Mouse (Mus musculus): ENCODE data around the gene Gbe1. TPM values are rescaled to one million over a fixed set of nuclear protein-coding genes. Genes with fewer than 3 reads are reported as not detected.

Gbe1 gene
- polyA plus RNA-seq, 1 experiment: 7.0 TPM

GRCm38 (mm10) chr16:70527224-70527623 is 213.5 kb downstream of the Gbe1 start:
- no peak overlapping the region for H3K27ac ChIP-seq (ENCODE audit: insufficient read depth, low read length)
- TF ChIP-seq CTCF (IDR thresholded peaks at IDR 0.05; ENCODE audit: borderline replicate concordance, insufficient read depth, low read length): no peak
- TF ChIP-seq POLR2A (IDR thresholded peaks at IDR 0.05; ENCODE audit: low read depth, low read length): no peak
- no peaks in the 10 kb centered on the region; the same call in 1 of the 2 replicates for H3K4me1 ChIP-seq (ENCODE audit: control insufficient read depth, insufficient read depth, low read length)
- H3K4me3 ChIP-seq (ENCODE audit: insufficient read depth, low read length): no peak overlapping the region

- Histone ChIP-seq H3K27ac (ENCODE audit: insufficient read depth, low read length) (no peak overlapping the region), H3K4me1 (ENCODE audit: control insufficient read depth, insufficient read depth, low read length) (no peaks in the 10 kb centered on the region), H3K4me3 (ENCODE audit: insufficient read depth, low read length) (no peak overlapping the region)
- no peak for TF ChIP-seq CTCF (IDR thresholded peaks at IDR 0.05; ENCODE audit: borderline replicate concordance, insufficient read depth, low read length)
- TF ChIP-seq POLR2A (IDR thresholded peaks at IDR 0.05; ENCODE audit: low read depth, low read length): no peak
These were observed 221.5 kb downstream of the Gbe1 start for GRCm38 (mm10) chr16:70535224-70535623.

- no peak for TF ChIP-seq POLR2A (IDR thresholded peaks at IDR 0.05; ENCODE audit: low read depth, low read length)
- TF ChIP-seq CTCF (IDR thresholded peaks at IDR 0.05; ENCODE audit: borderline replicate concordance, insufficient read depth, low read length): no peak
These were observed 237.1 kb downstream of the Gbe1 start for GRCm38 (mm10) chr16:70550835-70551234.

DNA sequence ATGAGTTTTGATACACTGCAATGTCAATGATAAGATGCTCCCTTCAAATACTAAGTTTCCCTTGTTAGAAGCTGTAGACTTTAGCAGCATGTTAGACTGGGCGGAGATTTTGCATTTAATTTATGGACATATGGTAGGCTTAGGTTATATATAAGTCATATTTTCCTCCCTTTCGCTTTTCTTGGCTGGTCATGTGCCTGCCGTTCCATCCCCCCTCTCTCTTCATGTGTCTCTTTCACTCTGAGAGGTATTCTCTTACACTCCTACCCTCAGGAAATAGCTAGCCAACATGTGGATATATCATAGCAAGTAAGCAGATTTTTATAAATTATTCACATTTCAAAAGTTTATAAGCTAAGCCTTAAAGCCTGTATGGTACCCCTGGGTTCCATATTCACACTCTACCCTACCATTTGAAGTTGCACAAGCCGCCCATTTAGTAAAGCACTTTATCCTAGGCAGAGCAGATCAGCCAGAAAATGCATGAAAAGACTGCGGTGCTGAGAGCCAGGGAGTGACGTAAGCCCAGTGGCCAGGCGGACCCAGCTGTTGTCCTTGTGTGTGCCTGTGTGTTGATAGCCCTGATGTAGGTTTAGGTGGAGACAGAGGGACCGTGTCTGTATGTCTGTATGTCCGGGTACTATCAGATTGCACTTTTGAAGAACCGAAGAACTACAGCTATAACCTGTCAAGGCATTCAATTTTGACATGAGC is 248.0 kb downstream of the Gbe1 start:
- no peaks in the 10 kb centered on the region for H3K4me1 ChIP-seq (ENCODE audit: control insufficient read depth, insufficient read depth, low read length)
- no peak overlapping the region for H3K4me3 ChIP-seq (ENCODE audit: insufficient read depth, low read length)
- no peak overlapping the region for H3K27ac ChIP-seq (ENCODE audit: insufficient read depth, low read length)
- no peak for TF ChIP-seq POLR2A (IDR thresholded peaks at IDR 0.05; ENCODE audit: low read depth, low read length)
- no peak for TF ChIP-seq CTCF (IDR thresholded peaks at IDR 0.05; ENCODE audit: borderline replicate concordance, insufficient read depth, low read length)

More at GRCm38 (mm10) chr16:70550835-70551234, 237.1 kb downstream of the Gbe1 start:
- no peak overlapping the region for H3K4me3 ChIP-seq (ENCODE audit: insufficient read depth, low read length)
- no peak overlapping the region for H3K27ac ChIP-seq (ENCODE audit: insufficient read depth, low read length)
- H3K4me1 ChIP-seq (ENCODE audit: control insufficient read depth, insufficient read depth, low read length): no peaks in the 10 kb centered on the region

- Histone ChIP-seq H3K4me1 (ENCODE audit: control insufficient read depth, insufficient read depth, low read length) (no peaks in the 10 kb centered on the region), H3K4me3 (ENCODE audit: insufficient read depth, low read length) (no peak overlapping the region), H3K27ac (ENCODE audit: insufficient read depth, low read length) (no peak overlapping the region)
- TF ChIP-seq CTCF (IDR thresholded peaks at IDR 0.05; ENCODE audit: borderline replicate concordance, insufficient read depth, low read length): no peak
- TF ChIP-seq POLR2A (IDR thresholded peaks at IDR 0.05; ENCODE audit: low read depth, low read length): no peak
These were observed 248.8 kb downstream of the Gbe1 start for GRCm38 (mm10) chr16:70562574-70562973.

DNA sequence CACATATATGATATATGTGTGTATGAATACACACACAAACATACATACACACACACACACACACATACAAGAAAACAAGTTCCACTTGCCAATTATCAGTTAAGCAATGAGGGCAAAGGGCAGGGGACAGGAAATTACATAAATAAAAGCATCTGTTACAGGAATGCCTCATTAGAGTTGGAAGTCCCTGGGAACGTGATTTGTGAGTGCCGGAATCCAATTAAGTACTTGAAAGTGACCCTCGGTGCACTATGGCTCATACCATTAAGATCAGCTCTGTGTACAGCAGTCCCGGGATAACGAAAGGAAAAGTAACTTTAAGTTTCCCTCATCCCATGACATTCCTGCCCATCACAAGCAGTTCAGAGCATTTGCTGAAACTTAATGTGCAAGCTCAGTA is 249.7 kb downstream of the Gbe1 start:
- H3K4me1 ChIP-seq (ENCODE audit: control insufficient read depth, insufficient read depth, low read length): no peaks in the 10 kb centered on the region
- H3K4me3 ChIP-seq (ENCODE audit: insufficient read depth, low read length): no peak overlapping the region
- no peak overlapping the region for H3K27ac ChIP-seq (ENCODE audit: insufficient read depth, low read length)
- TF ChIP-seq POLR2A (IDR thresholded peaks at IDR 0.05; ENCODE audit: low read depth, low read length) (no peak), CTCF (IDR thresholded peaks at IDR 0.05; ENCODE audit: borderline replicate concordance, insufficient read depth, low read length) (no peak)

DNA sequence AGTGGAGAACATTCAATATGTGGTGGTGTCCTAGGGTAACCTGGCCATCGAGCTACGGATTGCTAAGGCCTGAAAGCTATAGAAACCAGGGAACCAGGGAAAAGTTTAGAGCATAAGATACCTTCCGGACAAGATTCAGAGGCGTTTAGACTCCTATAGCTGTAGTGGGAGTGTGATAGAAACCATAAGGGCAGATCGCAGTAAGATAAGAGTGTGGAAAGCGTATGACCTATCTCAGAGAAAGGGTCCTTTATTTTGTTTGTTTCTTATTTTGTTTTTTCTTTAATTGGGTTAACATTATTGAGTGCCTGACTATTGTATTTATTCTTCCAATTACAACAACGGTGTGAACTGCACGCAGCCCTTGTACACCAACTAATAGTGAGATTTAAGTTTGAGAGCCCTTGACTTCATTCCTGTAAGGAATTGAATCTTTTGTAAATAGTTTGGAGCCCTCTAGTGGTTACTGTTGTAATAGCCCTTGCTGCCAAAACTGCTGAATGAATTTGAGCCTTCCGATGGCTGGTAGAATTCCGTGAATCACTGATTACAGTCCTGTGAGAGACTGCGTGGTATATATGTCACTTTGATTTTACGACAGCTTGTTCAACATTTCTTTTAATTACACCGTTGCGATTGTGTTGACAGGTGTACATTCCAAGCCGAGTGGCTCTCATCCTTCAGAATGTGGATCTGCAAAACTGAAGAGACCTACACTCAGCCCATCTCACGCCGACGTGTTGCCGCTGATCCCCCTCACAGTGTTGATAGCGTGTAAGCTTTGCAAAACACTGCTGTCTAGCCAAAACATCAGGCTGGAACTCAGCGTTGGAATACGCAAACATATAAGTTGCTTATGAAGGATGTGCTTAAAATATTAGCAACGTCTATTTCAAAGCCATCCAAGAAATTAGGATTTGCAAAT is 254.9 kb downstream of the Gbe1 start:
- Histone ChIP-seq H3K4me3 (ENCODE audit: insufficient read depth, low read length) (no peak overlapping the region), H3K4me1 (ENCODE audit: control insufficient read depth, insufficient read depth, low read length) (no peaks in the 10 kb centered on the region), H3K27ac (ENCODE audit: insufficient read depth, low read length) (no peak overlapping the region)
- no peak for TF ChIP-seq POLR2A (IDR thresholded peaks at IDR 0.05; ENCODE audit: low read depth, low read length)
- no peak for TF ChIP-seq CTCF (IDR thresholded peaks at IDR 0.05; ENCODE audit: borderline replicate concordance, insufficient read depth, low read length)

DNA sequence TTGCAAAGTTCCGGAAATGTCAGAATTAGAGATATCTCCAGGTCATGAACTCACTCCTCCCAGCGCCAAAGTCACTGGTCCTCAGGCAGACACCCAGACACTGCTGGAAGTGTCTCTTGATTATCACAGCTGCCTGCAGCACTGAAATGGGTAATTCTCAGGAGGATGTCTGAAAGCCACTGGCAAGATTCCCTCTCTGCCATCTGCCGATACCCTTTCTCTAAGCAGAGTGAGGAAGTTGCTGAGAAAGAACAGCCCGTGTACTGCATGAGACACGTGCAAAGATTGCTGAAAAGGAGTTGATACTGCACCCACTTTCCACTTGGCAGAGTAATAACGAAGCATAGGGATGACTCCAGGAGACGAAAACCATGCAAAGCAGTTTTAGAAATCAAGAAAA is 272.2 kb downstream of the Gbe1 start:
- Histone ChIP-seq H3K27ac (ENCODE audit: insufficient read depth, low read length) (no peak overlapping the region), H3K4me1 (ENCODE audit: control insufficient read depth, insufficient read depth, low read length) (no peaks in the 10 kb centered on the region), H3K4me3 (ENCODE audit: insufficient read depth, low read length) (no peak overlapping the region)
- TF ChIP-seq CTCF (IDR thresholded peaks at IDR 0.05; ENCODE audit: borderline replicate concordance, insufficient read depth, low read length): no peak
- no peak for TF ChIP-seq POLR2A (IDR thresholded peaks at IDR 0.05; ENCODE audit: low read depth, low read length)

GRCm38 (mm10) chr16:70602326-70602725 is 288.6 kb downstream of the Gbe1 start:
- H3K4me1 ChIP-seq (ENCODE audit: control insufficient read depth, insufficient read depth, low read length): no peaks in the 10 kb centered on the region
- H3K4me3 ChIP-seq (ENCODE audit: insufficient read depth, low read length): no peak overlapping the region
- no peak for TF ChIP-seq CTCF (IDR thresholded peaks at IDR 0.05; ENCODE audit: borderline replicate concordance, insufficient read depth, low read length)
- no peak for TF ChIP-seq POLR2A (IDR thresholded peaks at IDR 0.05; ENCODE audit: low read depth, low read length)
- H3K27ac ChIP-seq (ENCODE audit: insufficient read depth, low read length): no peak overlapping the region

- TF ChIP-seq CTCF (IDR thresholded peaks at IDR 0.05; ENCODE audit: borderline replicate concordance, insufficient read depth, low read length): no peak
- TF ChIP-seq POLR2A (IDR thresholded peaks at IDR 0.05; ENCODE audit: low read depth, low read length): no peak
- Histone ChIP-seq H3K4me3 (ENCODE audit: insufficient read depth, low read length) (no peak overlapping the region), H3K4me1 (ENCODE audit: control insufficient read depth, insufficient read depth, low read length) (no peaks in the 10 kb centered on the region), H3K27ac (ENCODE audit: insufficient read depth, low read length) (no peak overlapping the region)
These were observed 294.6 kb downstream of the Gbe1 start for GRCm38 (mm10) chr16:70608358-70608757.
